Mouse (Mus musculus) liver, adult 2 months (tissue): ENCODE measurements at regions not wholly inside any gene's neighbourhood (a gene's known extent, or its start where the extent isn't known, plus 50 kb on each side); places are given as distances from the start of the nearest gene placed in this dataset.
A peak's percentile ranks its signal among the peaks of the same experiment; 100 is the strongest.

Experiments
- DNase-seq: peaks from one replicate; pipeline ENCODE4 v3.0.0-alpha.2; 2011; ENCODE audit warnings: low read depth, low spot score; ENCODE audit errors: extremely low read depth
- H3K27ac ChIP-seq: fragments of 200-500 bp; replicated peaks from 2 replicates; pipeline ENCODE4 v1.5.1; 2012; ENCODE audit warnings: low read depth, mild to moderate bottlenecking, control low read depth, inconsistent platforms, low read length; ENCODE audit not compliant: insufficient read depth
- H3K27me3 ChIP-seq: fragments of 200-500 bp; 2 replicates; pipeline ENCODE4 v1.6.1; 2012; ENCODE audit warnings: mild to moderate bottlenecking, moderate library complexity, low read length, inconsistent platforms; ENCODE audit not compliant: control insufficient read depth, insufficient read depth
- H3K36me3 ChIP-seq: fragments of 200-500 bp; 2 replicates; pipeline ENCODE4 v1.6.1; 2012; ENCODE audit warnings: low read length, inconsistent platforms; ENCODE audit not compliant: control insufficient read depth, insufficient read depth
- H3K4me1 ChIP-seq: fragments of 200-500 bp; 2 replicates; pipeline ENCODE4 v1.6.1; 2011; ENCODE audit warnings: low read length; ENCODE audit not compliant: control insufficient read depth, insufficient read depth
- H3K4me3 ChIP-seq: fragments of 200-500 bp; 2 replicates; pipeline ENCODE4 v1.5.1; 2011; ENCODE audit warnings: low read depth, mild to moderate bottlenecking, control low read depth, low read length, moderate library complexity; ENCODE audit not compliant: insufficient read depth
- H3K79me2 ChIP-seq: fragments of 200-500 bp; 2 replicates; pipeline ENCODE4 v1.6.1; 2012; ENCODE audit warnings: inconsistent platforms, mild to moderate bottlenecking, low read length, moderate library complexity; ENCODE audit not compliant: control insufficient read depth, insufficient read depth
- H3K9ac ChIP-seq: fragments of 200-500 bp; 2 replicates; pipeline ENCODE4 v1.6.1; 2012; ENCODE audit warnings: low read depth, mild to moderate bottlenecking, control low read depth, inconsistent platforms, low read length
- CTCF ChIP-seq: fragments of 200-500 bp; IDR thresholded peaks from 2 replicates; pipeline ENCODE4 v1.5.1; 2011; ENCODE audit warnings: low read depth, low read length, control low read depth
- POLR2A ChIP-seq: fragments of 200-500 bp; IDR thresholded peaks from 2 replicates; pipeline ENCODE4 v1.6.1; 2011; ENCODE audit warnings: low read length, control low read depth; ENCODE audit not compliant: insufficient read depth; ENCODE audit errors: extremely low read depth
- WGBS: fragments of 180-500 bp; shearing (Covaris S2); methylation state at CpG from one replicate; pipeline ENCODE4 v1.1.7; 2018; 5-methylcytosine and 5-hydroxymethylcytosine counted together

DNA sequence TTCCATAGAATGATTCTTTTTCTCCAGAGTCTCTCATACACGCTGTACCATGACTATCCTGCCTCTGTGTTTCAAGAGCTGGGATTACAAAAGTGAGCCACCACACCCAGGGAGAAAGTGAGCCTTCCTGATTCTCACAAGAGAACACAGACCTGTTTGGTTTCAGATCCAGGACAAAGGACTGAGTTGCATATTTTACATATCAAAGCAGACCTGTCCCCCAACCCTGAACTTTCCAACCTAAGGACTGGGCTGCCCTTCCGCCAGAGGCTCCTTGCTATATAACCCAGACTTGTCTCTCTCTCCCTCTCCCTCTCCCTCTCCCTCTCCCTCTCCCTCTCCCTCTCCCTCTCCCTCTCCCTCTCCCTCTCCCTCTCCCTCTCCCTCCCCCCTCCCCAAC, 611.8 kb upstream of the Tmem132c start:
- DNase-seq, result no peak
- H3K4me3 ChIP-seq, result no peak overlapping the region
- H3K9ac ChIP-seq, result no peak overlapping the region
- no peaks in the 10 kb centered on the region for H3K79me2 ChIP-seq
- H3K4me1 ChIP-seq, result no peaks in the 10 kb centered on the region
- H3K27me3 ChIP-seq, result no peaks in the 10 kb centered on the region
- no peak overlapping the region for H3K27ac ChIP-seq
- TF ChIP-seq POLR2A, result no peak
- TF ChIP-seq CTCF, result no peak
- 37% methylated on average over 2 of the region's 2 CpGs for WGBS
- H3K36me3 ChIP-seq, result no peaks in the 10 kb centered on the region

DNA sequence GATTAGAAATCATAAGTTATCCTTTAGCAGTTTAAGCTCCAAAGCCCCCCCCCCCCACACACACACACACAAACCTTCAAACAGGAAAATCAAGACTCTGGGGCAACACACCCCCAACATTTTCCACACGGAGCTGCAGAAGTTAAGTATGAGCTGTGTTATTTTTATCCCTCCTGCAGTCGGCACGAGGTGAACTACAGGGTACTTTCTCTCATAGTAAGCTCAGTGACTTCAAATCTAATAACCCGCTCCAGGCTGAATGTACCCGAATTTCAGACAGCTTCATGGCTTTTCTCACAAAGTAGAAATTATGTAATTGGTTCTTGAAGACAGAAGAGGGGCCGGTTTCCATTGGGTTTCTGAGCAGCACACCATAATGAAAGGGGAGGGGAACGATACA, 591.2 kb upstream of the Tmem132c start:
- no peak for TF ChIP-seq POLR2A
- no peak for TF ChIP-seq CTCF
- Histone ChIP-seq H3K27me3 (no peaks in the 10 kb centered on the region), H3K27ac (no peak overlapping the region), H3K4me3 (no peak overlapping the region), H3K4me1 (no peaks in the 10 kb centered on the region), H3K36me3 (no peaks in the 10 kb centered on the region), H3K79me2 (no peaks in the 10 kb centered on the region), H3K9ac (no peak overlapping the region)
- WGBS, result 74% methylated on average over 7 of the region's 7 CpGs
- no peak for DNase-seq

DNA sequence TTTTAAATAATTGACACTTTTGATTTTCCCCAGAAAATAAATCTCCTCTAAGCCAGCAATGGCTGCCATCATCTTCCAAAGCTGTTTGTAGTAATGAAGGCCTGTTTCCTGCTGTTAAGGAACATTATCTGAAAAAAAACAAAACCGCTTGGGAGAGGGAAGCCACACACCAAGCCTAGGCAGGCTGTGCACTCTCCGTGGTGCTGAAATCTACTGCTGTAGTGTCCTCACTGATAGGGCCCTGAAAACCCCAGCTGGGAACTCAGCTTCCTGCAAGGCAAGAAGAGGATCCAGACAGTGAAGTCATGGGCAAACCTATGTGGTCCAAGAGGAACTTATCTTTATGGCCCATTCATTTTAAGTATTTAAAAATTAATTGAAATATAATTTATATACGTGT, 590.2 kb upstream of the Tmem132c start:
- Histone ChIP-seq H3K79me2 (no peaks in the 10 kb centered on the region), H3K27ac (no peak overlapping the region), H3K36me3 (no peaks in the 10 kb centered on the region), H3K4me1 (no peaks in the 10 kb centered on the region), H3K27me3 (no peaks in the 10 kb centered on the region), H3K4me3 (no peak overlapping the region), H3K9ac (no peak overlapping the region)
- DNase-seq, result no peak
- WGBS, result 16% methylated on average over 3 of the region's 3 CpGs
- TF ChIP-seq CTCF (no peak), POLR2A (no peak)

DNA sequence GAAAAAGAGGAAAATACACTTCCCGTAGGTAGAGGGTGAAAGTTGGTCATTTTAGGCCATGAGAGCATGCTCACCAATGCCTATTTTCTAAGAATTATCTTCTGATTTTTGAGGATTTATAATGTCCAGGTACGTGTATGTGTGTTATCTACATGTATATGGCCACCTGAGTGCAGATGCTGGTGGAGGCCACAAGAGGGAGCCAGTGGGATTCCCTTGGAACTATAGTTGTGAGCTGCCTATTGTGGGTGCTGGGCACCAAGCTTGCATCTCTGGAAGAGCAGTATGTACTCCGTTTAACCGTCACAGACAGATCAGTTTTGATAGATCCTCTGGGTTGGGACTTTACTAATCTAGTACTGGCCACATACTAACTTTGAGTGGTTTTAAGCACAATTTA, 579.0 kb upstream of the Tmem132c start:
- Histone ChIP-seq H3K36me3 (no peaks in the 10 kb centered on the region), H3K4me1 (no peaks in the 10 kb centered on the region), H3K79me2 (no peaks in the 10 kb centered on the region), H3K27ac (no peak overlapping the region), H3K4me3 (no peak overlapping the region), H3K9ac (no peak overlapping the region), H3K27me3 (no peaks in the 10 kb centered on the region)
- TF ChIP-seq CTCF, result no peak
- TF ChIP-seq POLR2A, result no peak
- 86% methylated on average over 4 of the region's 4 CpGs for WGBS
- no peak for DNase-seq

DNA sequence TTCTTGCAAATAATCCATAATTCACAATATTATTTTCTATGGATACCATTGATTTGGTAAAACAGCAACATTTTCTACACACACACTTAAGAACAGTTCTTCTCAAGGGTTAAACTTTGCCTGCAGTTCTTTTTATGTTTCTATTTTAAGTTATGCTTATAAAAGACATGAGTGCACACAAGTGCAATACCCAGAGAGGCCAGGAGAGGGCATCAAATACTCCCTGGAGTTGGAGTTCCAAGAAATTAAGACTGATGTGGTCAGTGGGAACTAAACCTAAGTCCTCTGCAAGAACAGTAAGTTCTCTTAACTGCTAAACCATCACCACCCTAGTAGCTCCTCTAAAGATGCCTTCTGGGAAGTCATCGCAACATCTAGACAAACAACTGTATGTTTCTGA, 570.5 kb upstream of the Tmem132c start:
- TF ChIP-seq CTCF (no peak), POLR2A (no peak)
- Histone ChIP-seq H3K4me3 (no peak overlapping the region), H3K79me2 (no peaks in the 10 kb centered on the region), H3K36me3 (no peaks in the 10 kb centered on the region), H3K27me3 (no peaks in the 10 kb centered on the region), H3K9ac (no peak overlapping the region), H3K4me1 (no peaks in the 10 kb centered on the region), H3K27ac (no peak overlapping the region)
- peak; percentile 41 for DNase-seq
- WGBS, result 83% methylated on average over 1 of the region's 1 CpGs

DNA sequence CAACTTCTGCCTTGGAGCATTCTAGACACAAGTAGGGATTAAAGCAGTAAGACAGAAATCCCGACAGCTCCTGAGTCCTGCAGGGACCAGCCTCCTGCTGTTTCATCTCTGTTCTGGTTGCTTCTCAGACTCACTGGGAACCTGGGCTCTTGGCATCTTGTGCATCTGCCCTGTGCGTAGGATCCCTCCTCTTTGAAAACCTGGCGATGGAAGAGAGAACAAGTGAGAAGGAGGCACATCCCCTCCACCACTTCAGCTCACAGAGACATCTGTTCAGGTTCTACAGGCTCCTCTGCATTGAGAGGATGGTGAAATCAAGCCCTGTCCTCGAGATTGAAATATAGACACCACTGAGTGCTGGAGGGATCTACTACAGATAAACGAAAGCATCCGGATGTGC, 561.3 kb upstream of the Tmem132c start:
- no peak overlapping the region for H3K27ac ChIP-seq
- 68% methylated on average over 6 of the region's 6 CpGs for WGBS
- TF ChIP-seq POLR2A, result no peak
- no peak for TF ChIP-seq CTCF

More for the DNA sequence above, 561.3 kb upstream of the Tmem132c start:
- Histone ChIP-seq H3K4me1 (no peaks in the 10 kb centered on the region), H3K9ac (no peak overlapping the region), H3K36me3 (no peaks in the 10 kb centered on the region), H3K27me3 (no peaks in the 10 kb centered on the region), H3K79me2 (no peaks in the 10 kb centered on the region), H3K4me3 (no peak overlapping the region)
- no peak for DNase-seq
